Mouse (Mus musculus): ENCODE measurements around the gene Necap2.

DNA sequence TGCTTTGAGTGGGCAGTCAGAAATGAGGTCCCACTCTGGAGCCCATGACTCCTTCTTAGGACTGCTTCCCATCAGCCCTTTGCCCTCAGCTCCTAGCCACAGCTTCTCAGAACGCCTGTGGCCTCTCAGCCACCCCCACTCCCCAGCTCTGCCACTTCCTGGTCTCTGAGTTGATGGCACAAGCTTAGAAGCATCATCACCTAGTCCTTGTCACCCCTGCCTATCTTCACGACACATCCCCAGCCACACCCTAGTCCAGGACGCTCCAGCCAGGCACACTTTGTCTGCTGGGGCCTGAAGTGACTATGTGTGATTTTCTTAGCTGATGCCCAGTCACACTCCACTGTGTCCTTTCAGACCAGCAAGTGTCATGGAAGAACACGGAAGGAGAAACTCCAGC is 20.8 kb upstream of the Necap2 start:
- TF ChIP-seq POLR2A (IDR thresholded peaks at IDR 0.05; ENCODE audit: borderline replicate concordance, insufficient read depth, low read length): no peak
- no peak for TF ChIP-seq CTCF (IDR thresholded peaks at IDR 0.05; ENCODE audit: borderline replicate concordance, insufficient read depth, low read depth, low read length)

All from cerebellum, adult 2 months (tissue).